Mouse (Mus musculus) kidney, postnatal 0 days (tissue): ENCODE measurements at regions not wholly inside any gene's neighbourhood (a gene's known extent, or its start where the extent isn't known, plus 50 kb on each side); places are given as distances from the start of the nearest gene placed in this dataset.
A peak's percentile ranks its signal among the peaks of the same experiment; 100 is the strongest.

Experiments
- ATAC-seq: fragments of 200-750 bp; cut with Nextera tagmentation; replicated peaks from 2 replicates; pipeline ENCODE4 v1.8.0; 2017; ENCODE audit warnings: low read depth, moderate number of reproducible peaks, moderate TSS enrichment, moderate library complexity; ENCODE audit not compliant: low FRiP score
- DNase-seq: peaks from one replicate; pipeline ENCODE4 v3.0.0-alpha.2; 2016; ENCODE audit warnings: low spot score
- H3K27ac ChIP-seq: fragments of 300-500 bp; sonication (generic); 2 replicates; pipeline ENCODE4 v1.5.1; 2014; ENCODE audit warnings: mild to moderate bottlenecking
- H3K27me3 ChIP-seq: fragments of 300-500 bp; sonication (generic); 2 replicates; pipeline ENCODE4 v1.6.1; 2014; ENCODE audit warnings: low read length, mixed read lengths; ENCODE audit not compliant: insufficient read depth
- H3K36me3 ChIP-seq: fragments of 300-500 bp; sonication (generic); 2 replicates; pipeline ENCODE4 v1.6.1; 2014; ENCODE audit warnings: low read length, mixed read lengths; ENCODE audit not compliant: insufficient read depth
- H3K4me1 ChIP-seq: fragments of 300-500 bp; sonication (generic); replicated peaks from 2 replicates; pipeline ENCODE4 v1.6.1; 2014; ENCODE audit warnings: antibody characterized with exemption, low read length, mixed read lengths; ENCODE audit not compliant: insufficient read depth
- H3K4me2 ChIP-seq: fragments of 300-500 bp; sonication (generic); 2 replicates; pipeline ENCODE4 v1.6.1; 2014; ENCODE audit warnings: mild to moderate bottlenecking, low read length, moderate library complexity, mixed read lengths
- H3K4me3 ChIP-seq: fragments of 300-500 bp; sonication (generic); replicated peaks from 2 replicates; pipeline ENCODE4 v1.5.1; 2014; ENCODE audit warnings: low read depth, low read length
- H3K9ac ChIP-seq: fragments of 300-500 bp; sonication (generic); 2 replicates; pipeline ENCODE4 v1.6.1; 2014; ENCODE audit warnings: low read depth, low read length
- H3K9me3 ChIP-seq: fragments of 300-500 bp; sonication (generic); replicated peaks from 2 replicates; pipeline ENCODE4 v1.6.1; 2016; ENCODE audit warnings: low read length, inconsistent platforms, mixed read lengths
- CTCF ChIP-seq: IDR thresholded peaks from 2 replicates; pipeline ENCODE4 v1.5.1; 2016; ENCODE audit warnings: antibody characterized with exemption, low read depth, mild to moderate bottlenecking, moderate library complexity
- WGBS: fragments of 180-500 bp; shearing (Covaris S2); extraction: QIAGEN DNeasy Blood & Tissue Kit; methylation state at CpG from one replicate; pipeline ENCODE4 v1.1.7; 2014; 5-methylcytosine and 5-hydroxymethylcytosine counted together

- peak; percentile 61 for ATAC-seq
- 39% methylated on average over 6 of the region's 6 CpGs for WGBS
These were observed 225.5 kb upstream of the Bmp2 start for GRCm38 (mm10) chr2:133326290-133327050.

GRCm38 (mm10) chr2:133327653-133328052, 224.3 kb upstream of the Bmp2 start:
- no peaks in the 10 kb centered on the region for H3K27me3 ChIP-seq
- H3K9me3 ChIP-seq, result no peaks in the 10 kb centered on the region
- no peak overlapping the region for H3K4me3 ChIP-seq
- 46% methylated on average over 2 of the region's 2 CpGs for WGBS
- no peak overlapping the region for H3K27ac ChIP-seq
- ATAC-seq (no peak), DNase-seq (no peak)
- H3K4me1 ChIP-seq, result no peaks in the 10 kb centered on the region
- no peak overlapping the region for H3K4me2 ChIP-seq
- no peak overlapping the region for H3K9ac ChIP-seq
- no peaks in the 10 kb centered on the region for H3K36me3 ChIP-seq
- no peak for TF ChIP-seq CTCF

More at GRCm38 (mm10) chr2:133326290-133327050, 225.5 kb upstream of the Bmp2 start:
- Histone ChIP-seq H3K36me3 (no peaks in the 10 kb centered on the region), H3K27me3 (no peaks in the 10 kb centered on the region), H3K4me3 (no peak overlapping the region), H3K4me1 (no peaks in the 10 kb centered on the region), H3K4me2 (no peak overlapping the region), H3K9ac (no peak overlapping the region), H3K9me3 (no peaks in the 10 kb centered on the region), H3K27ac (no peak overlapping the region)
- no peak for TF ChIP-seq CTCF
- DNase-seq, result peak; percentile 39

- Histone ChIP-seq H3K27me3 (no peaks in the 10 kb centered on the region), H3K36me3 (no peaks in the 10 kb centered on the region), H3K9me3 (no peaks in the 10 kb centered on the region), H3K4me3 (no peak overlapping the region), H3K9ac (no peak overlapping the region), H3K27ac (no peak overlapping the region), H3K4me2 (no peak overlapping the region), H3K4me1 (0 out of 2 replicates have a peak, but pooled peaks cover 3% of the 10 kb centered on the region)
- no peak for TF ChIP-seq CTCF
- WGBS, result 55% methylated on average over 9 of the region's 9 CpGs
- DNase-seq, result peak; percentile 60
- peak; percentile 93 for ATAC-seq
These were observed 215.6 kb upstream of the Bmp2 start for GRCm38 (mm10) chr2:133336177-133336901.

- DNase-seq, result no peak
- Histone ChIP-seq H3K4me3 (no peak overlapping the region), H3K4me2 (no peak overlapping the region), H3K27ac (no peak overlapping the region), H3K36me3 (no peaks in the 10 kb centered on the region), H3K9me3 (no peaks in the 10 kb centered on the region), H3K9ac (no peak overlapping the region), H3K27me3 (no peaks in the 10 kb centered on the region), H3K4me1 (0 out of 2 replicates have a peak, but pooled peaks cover 3% of the 10 kb centered on the region)
- no peak for ATAC-seq
- TF ChIP-seq CTCF, result no peak
- 86% methylated on average over 3 of the region's 3 CpGs for WGBS
These were observed 213.8 kb upstream of the Bmp2 start for GRCm38 (mm10) chr2:133338150-133338549.

GRCm38 (mm10) chr2:133341352-133341751, 210.6 kb upstream of the Bmp2 start:
- no peak for TF ChIP-seq CTCF
- H3K4me3 ChIP-seq, result no peak overlapping the region
- DNase-seq, result peak; percentile 62
- no peak for ATAC-seq
- H3K9me3 ChIP-seq, result no peaks in the 10 kb centered on the region
- H3K9ac ChIP-seq, result no peak overlapping the region
- no peaks in the 10 kb centered on the region for H3K27me3 ChIP-seq
- no peak overlapping the region for H3K27ac ChIP-seq
- WGBS, result 30% methylated on average over 4 of the region's 4 CpGs
- no peak overlapping the region for H3K4me2 ChIP-seq
- H3K4me1 ChIP-seq, result 0 out of 2 replicates have a peak, but pooled peaks cover under 1% of the 10 kb centered on the region
- H3K36me3 ChIP-seq, result no peaks in the 10 kb centered on the region

GRCm38 (mm10) chr2:133345964-133346788, 205.8 kb upstream of the Bmp2 start:
- no peak overlapping the region for H3K4me3 ChIP-seq
- no peak for TF ChIP-seq CTCF
- ATAC-seq (peak; percentile 29; the same call in 1 of the 2 replicates), DNase-seq (peak; percentile 77)
- H3K27me3 ChIP-seq, result no peaks in the 10 kb centered on the region
- H3K36me3 ChIP-seq, result no peaks in the 10 kb centered on the region
- 33% methylated on average over 12 of the region's 12 CpGs for WGBS
- no peak overlapping the region for H3K4me2 ChIP-seq
- no peak overlapping the region for H3K27ac ChIP-seq
- no peaks in the 10 kb centered on the region for H3K4me1 ChIP-seq
- H3K9ac ChIP-seq, result no peak overlapping the region
- no peaks in the 10 kb centered on the region for H3K9me3 ChIP-seq
